Mouse (Mus musculus): ENCODE measurements around the gene Col16a1.

GRCm38 (mm10) chr4:130139214-130139492, 91.5 kb downstream of the Col16a1 start, which contains the start of gene Hcrtr1:
- TF ChIP-seq CTCF (IDR thresholded peaks at IDR 0.05; ENCODE audit: low read depth): no peak
- TF ChIP-seq EP300 (IDR thresholded peaks at IDR 0.05; ENCODE audit: low read depth): no peak
